Mouse (Mus musculus): ENCODE results near the gene Gm11168.
"Not testable (repeated sequence)": the region's sequence is repeated elsewhere in the genome, so short reads cannot be mapped to it uniquely, and the experiment has no call there.

- not testable (repeated sequence) for TF ChIP-seq CTCF, POLR2A (IDR thresholded peaks at IDR 0.05; ENCODE audit: insufficient read depth, low read depth, low read length)
Observed at GRCm38 (mm10) chr9:3027200-3027599, 24.1 kb downstream of the Gm11168 start.
